Mouse (Mus musculus) retina, adult 2 months (tissue): Measurements from ENCODE around the gene Vmn1r112.
"Not testable (repeated sequence)": the region's sequence is repeated elsewhere in the genome, so short reads cannot be mapped to it uniquely, and the experiment has no call there.

Source experiments
- DNase-seq: peaks from one replicate; pipeline ENCODE4 v3.0.0-alpha.2; 2012; ENCODE audit warnings: low read depth, low spot score

Gene Vmn1r112

GRCm38 (mm10) chr7:20770885-20771284, at the start of gene Vmn1r112:
TSS of gene Vmn1r112 (plus strand) at chr7:20771185.
- not testable (repeated sequence) for DNase-seq

GRCm38 (mm10) chr7:20730524-20730923, 40.5 kb upstream of the Vmn1r112 start, which contains the start of gene Gm10668:
TSS of gene Gm10668 (minus strand) at chr7:20730624.
- not testable (repeated sequence) for DNase-seq

DNA sequence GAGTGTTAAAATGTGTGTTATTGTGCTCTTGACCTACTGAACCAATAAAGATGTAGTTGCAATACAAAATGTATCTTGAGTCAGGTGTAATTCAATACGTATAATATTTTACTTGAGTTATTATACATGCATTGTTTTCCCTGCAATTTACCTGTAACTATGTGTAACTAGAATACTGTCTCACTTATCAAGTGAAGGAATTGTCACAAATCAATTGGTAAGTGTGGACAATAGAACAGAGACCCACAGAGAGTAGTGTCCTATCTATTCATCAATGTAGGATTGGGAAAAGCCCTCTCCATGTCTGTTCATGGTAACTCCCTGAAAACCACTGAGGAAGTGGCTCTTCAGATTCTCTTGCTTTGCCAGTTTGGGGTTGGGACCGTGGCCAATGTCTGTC, 16.0 kb downstream of the Vmn1r112 start, which contains the start of gene Vmn1r113:
TSS of gene Vmn1r113 (plus strand) at position 301 of the 400 bp plus-strand sequence.
- DNase-seq, result not testable (repeated sequence)

- DNase-seq, result not testable (repeated sequence)
Measured at GRCm38 (mm10) chr7:20812086-20812485, 41.1 kb downstream of the Vmn1r112 start, which contains the start of gene Vmn1r114. TSS of gene Vmn1r114 (minus strand) at chr7:20812186.
